Mouse (Mus musculus) left cerebral cortex, adult 8-10 months (tissue): ENCODE data around the gene Olfr77. TPM values are rescaled to one million over a fixed set of nuclear protein-coding genes. Genes with fewer than 3 reads are reported as not detected.

Experiments
- DNase-seq, 2 experiments: peaks; one replicate each; pipeline ENCODE4 v3.0.0; 2022; ENCODE audit warnings: low spot score in 2 of 2
- total RNA-seq, 4 experiments: library from RNA; stranded (reverse); gene quantifications; 2 replicates each; pipeline ENCODE4 v1.2.4; 2022

The Olfr77 gene
- not detected for total RNA-seq

DNA sequence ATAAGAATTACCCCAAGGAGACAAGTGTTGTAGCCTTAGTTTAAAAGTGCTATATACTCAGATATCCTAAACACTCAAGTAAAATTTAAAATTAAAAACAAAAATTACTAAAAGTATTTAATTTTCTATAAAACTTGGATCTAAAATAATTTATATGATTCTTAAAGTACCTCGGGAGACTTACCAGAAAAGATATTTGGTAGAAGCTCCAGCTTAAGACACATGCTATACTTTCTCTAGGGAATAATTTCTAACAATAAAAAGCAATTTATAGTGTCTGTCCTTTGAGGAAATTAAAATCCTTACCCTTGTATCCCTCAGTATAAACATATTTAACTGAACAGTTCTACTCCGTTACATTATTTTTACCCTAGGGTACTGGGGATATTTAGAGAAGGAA lies at the start of gene Olfr77:
Olfr77 (plus strand) TSS at position 301 of the 400 bp plus-strand sequence.
- DNase-seq, result no peak

DNA sequence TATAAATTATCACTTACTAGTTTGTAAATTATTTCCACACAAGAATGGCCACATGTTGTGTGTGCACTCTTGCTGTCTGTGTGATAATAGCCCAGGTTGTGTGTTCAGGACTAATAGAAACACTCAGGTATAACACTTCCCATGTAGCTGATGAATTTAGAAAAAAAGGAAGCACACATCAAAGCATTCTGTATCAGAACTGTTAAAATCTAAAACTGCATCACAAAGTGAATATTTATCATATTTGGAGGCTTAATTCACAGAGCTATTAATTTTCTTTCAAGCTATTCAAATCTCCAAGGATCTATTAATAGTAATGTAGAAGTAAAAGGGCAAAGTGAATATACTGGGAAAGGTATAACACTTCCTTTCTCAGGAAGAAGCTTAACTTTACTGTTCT lies 28.8 kb upstream of the Olfr77 start, which contains the start of gene Olfr862:
Olfr862 (minus strand) TSS at position 101 of the 400 bp plus-strand sequence.
- no peak for DNase-seq

DNA sequence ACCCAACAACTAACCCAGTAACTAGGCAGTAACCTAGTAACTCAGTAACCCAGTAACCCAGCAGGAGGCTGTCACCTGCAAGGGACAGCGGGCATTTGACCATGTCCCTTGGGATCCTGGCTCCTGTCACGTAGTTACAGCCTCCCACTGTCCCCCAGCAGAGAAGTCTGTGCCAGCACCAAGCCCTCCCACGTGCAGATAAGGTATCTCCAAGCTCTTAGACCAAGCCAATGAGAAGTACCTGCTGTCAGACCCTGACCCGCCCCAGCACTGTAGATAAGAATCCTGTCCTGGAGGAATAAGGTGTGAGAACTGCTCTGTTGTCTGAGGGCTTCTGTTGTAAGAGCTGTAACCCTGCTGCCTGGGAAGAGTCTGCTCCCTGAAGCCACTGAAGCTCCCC lies 5.5 kb upstream of the Olfr77 start:
- DNase-seq, result no peak

Other genes starting within 250 kb of the Olfr77 start
- gene Olfr857, start 207.4 kb upstream of the Olfr77 start, total RNA-seq, result under 1 TPM in 1 of 4 experiments, not detected in 3; 0.14 TPM
- not detected for gene Olfr58, start 136.6 kb upstream of the Olfr77 start, total RNA-seq
- gene Olfr859, start 112.0 kb upstream of the Olfr77 start, total RNA-seq, result not detected
- not detected for gene Olfr860, start 67.1 kb upstream of the Olfr77 start, total RNA-seq
- not detected for gene Olfr862, start 28.9 kb upstream of the Olfr77 start, total RNA-seq
- gene Olfr866, start 111.2 kb downstream of the Olfr77 start, total RNA-seq, result not detected
- gene Olfr867, start 140.7 kb downstream of the Olfr77 start, total RNA-seq, result not detected
- gene Olfr868, start 181.8 kb downstream of the Olfr77 start, total RNA-seq, result not detected
- gene Olfr869, start 212.1 kb downstream of the Olfr77 start, total RNA-seq, result not detected